Mouse (Mus musculus) thymus, adult 2 months (tissue): ENCODE measurements at regions not wholly inside any gene's neighbourhood (a gene's known extent, or its start where the extent isn't known, plus 50 kb on each side); places are given as distances from the start of the nearest gene placed in this dataset.

Source experiments
- CTCF ChIP-seq: fragments of 200-500 bp; IDR thresholded peaks from 2 replicates; pipeline ENCODE4 v1.5.1; 2012; ENCODE audit warnings: mild to moderate bottlenecking, control low read depth, low read length, moderate library complexity, borderline replicate concordance; ENCODE audit not compliant: control insufficient read depth, poor library complexity, insufficient read depth; ENCODE audit errors: extremely low read depth
- POLR2A ChIP-seq: fragments of 200-500 bp; IDR thresholded peaks from 2 replicates; pipeline ENCODE4 v1.6.1; 2012; ENCODE audit warnings: mild to moderate bottlenecking, low read length, control low read depth, moderate library complexity; ENCODE audit not compliant: control insufficient read depth, poor library complexity, insufficient read depth; ENCODE audit errors: extremely low read depth

- TF ChIP-seq CTCF (no peak), POLR2A (no peak)
Observed at GRCm38 (mm10) chr8:90761446-90761845, 55.7 kb downstream of the Gm19935 start.
